Mouse (Mus musculus): ENCODE data around the gene Gm21973. TPM values are rescaled to one million over a fixed set of nuclear protein-coding genes. Genes with fewer than 3 reads are reported as not detected.

The Gm21973 gene
- not detected in 2 replicates for polyA plus RNA-seq (2014; fragmentation: Nextera tagmentation; extraction: Ambion mirVana)

GRCm38 (mm10) chr15:10325080-10325479 lies at the start of gene Gm21973:
Gene Gm21973 (plus strand): TSS chr15:10325380.
- Histone ChIP-seq H3K9ac (replicated peaks; ENCODE audit: low read length) (no peak within 1 kb of the TSS), H3K4me1 (ENCODE audit: control insufficient read depth, insufficient read depth, low read length) (no peaks in the 10 kb centered on the region), H3K36me3 (replicated peaks; ENCODE audit: control insufficient read depth, insufficient read depth, low read depth, low read length) (no peaks in the 10 kb centered on the region), H3K27ac (replicated peaks; ENCODE audit: low read depth, low read length) (no peak within 1 kb of the TSS), H3K4me2 (ENCODE audit: low read depth, low read length) (no peak within 1 kb of the TSS), H3K4me3 (ENCODE audit: low read depth, low read length) (no peak within 1 kb of the TSS), H3K27me3 (ENCODE audit: control insufficient read depth, insufficient read depth, low read length) (no peaks in the 10 kb centered on the region), H3K9me3 (replicated peaks; ENCODE audit: control insufficient read depth, low read length) (no peaks in the 10 kb centered on the region)
- DNase-seq (ENCODE audit: low spot score) (no peak), ATAC-seq (replicated peaks; ENCODE audit: insufficient number of reproducible peaks, low FRiP score, low TSS enrichment, low read depth) (no peak)
- 83% methylated on average over 2 of the region's 2 CpGs for WGBS

GRCm38 (mm10) chr15:10276386-10276785 lies 48.8 kb upstream of the Gm21973 start:
- Histone ChIP-seq H3K4me2 (ENCODE audit: low read depth, low read length) (no peak overlapping the region), H3K27ac (replicated peaks; ENCODE audit: low read depth, low read length) (no peak overlapping the region), H3K9me3 (replicated peaks; ENCODE audit: control insufficient read depth, low read length) (no peaks in the 10 kb centered on the region), H3K36me3 (replicated peaks; ENCODE audit: control insufficient read depth, insufficient read depth, low read depth, low read length) (no peaks in the 10 kb centered on the region), H3K4me1 (ENCODE audit: control insufficient read depth, insufficient read depth, low read length) (no peaks in the 10 kb centered on the region), H3K4me3 (ENCODE audit: low read depth, low read length) (no peak overlapping the region), H3K9ac (replicated peaks; ENCODE audit: low read length) (no peak overlapping the region), H3K27me3 (ENCODE audit: control insufficient read depth, insufficient read depth, low read length) (no peaks in the 10 kb centered on the region)
- DNase-seq (ENCODE audit: low spot score) (no peak), ATAC-seq (replicated peaks; ENCODE audit: insufficient number of reproducible peaks, low FRiP score, low TSS enrichment, low read depth) (no peak)

GRCm38 (mm10) chr15:10277461-10277860 lies 47.7 kb upstream of the Gm21973 start:
- no peak overlapping the region for H3K9ac ChIP-seq (replicated peaks; ENCODE audit: low read length)
- ATAC-seq (replicated peaks; ENCODE audit: insufficient number of reproducible peaks, low FRiP score, low TSS enrichment, low read depth) (no peak), DNase-seq (ENCODE audit: low spot score) (no peak)
- H3K4me3 ChIP-seq (ENCODE audit: low read depth, low read length), result no peak overlapping the region
- no peak overlapping the region for H3K27ac ChIP-seq (replicated peaks; ENCODE audit: low read depth, low read length)
- no peaks in the 10 kb centered on the region for H3K9me3 ChIP-seq (replicated peaks; ENCODE audit: control insufficient read depth, low read length)
- H3K27me3 ChIP-seq (ENCODE audit: control insufficient read depth, insufficient read depth, low read length), result no peaks in the 10 kb centered on the region
- 74% methylated on average over 4 of the region's 4 CpGs for WGBS
- H3K4me1 ChIP-seq (ENCODE audit: control insufficient read depth, insufficient read depth, low read length), result no peaks in the 10 kb centered on the region
- H3K4me2 ChIP-seq (ENCODE audit: low read depth, low read length), result no peak overlapping the region
- no peaks in the 10 kb centered on the region for H3K36me3 ChIP-seq (replicated peaks; ENCODE audit: control insufficient read depth, insufficient read depth, low read depth, low read length)

GRCm38 (mm10) chr15:10281546-10281945 lies 43.6 kb upstream of the Gm21973 start:
- 78% methylated on average over 5 of the region's 5 CpGs for WGBS
- no peak overlapping the region for H3K27ac ChIP-seq (replicated peaks; ENCODE audit: low read depth, low read length)
- no peaks in the 10 kb centered on the region for H3K27me3 ChIP-seq (ENCODE audit: control insufficient read depth, insufficient read depth, low read length)
- no peak for ATAC-seq (replicated peaks; ENCODE audit: insufficient number of reproducible peaks, low FRiP score, low TSS enrichment, low read depth)
- no peak overlapping the region for H3K4me3 ChIP-seq (ENCODE audit: low read depth, low read length)
- no peak overlapping the region for H3K9ac ChIP-seq (replicated peaks; ENCODE audit: low read length)
- H3K4me1 ChIP-seq (ENCODE audit: control insufficient read depth, insufficient read depth, low read length), result no peaks in the 10 kb centered on the region
- no peaks in the 10 kb centered on the region for H3K36me3 ChIP-seq (replicated peaks; ENCODE audit: control insufficient read depth, insufficient read depth, low read depth, low read length)
- DNase-seq (ENCODE audit: low spot score), result no peak
- H3K4me2 ChIP-seq (ENCODE audit: low read depth, low read length), result no peak overlapping the region
- H3K9me3 ChIP-seq (replicated peaks; ENCODE audit: control insufficient read depth, low read length), result no peaks in the 10 kb centered on the region

GRCm38 (mm10) chr15:10283661-10284060 lies 41.5 kb upstream of the Gm21973 start:
- H3K4me3 ChIP-seq (ENCODE audit: low read depth, low read length), result no peak overlapping the region

GRCm38 (mm10) chr15:10296570-10296969 lies 28.6 kb upstream of the Gm21973 start:
- Histone ChIP-seq H3K4me3 (ENCODE audit: low read depth, low read length) (no peak overlapping the region), H3K27ac (replicated peaks; ENCODE audit: low read depth, low read length) (no peak overlapping the region), H3K36me3 (replicated peaks; ENCODE audit: control insufficient read depth, insufficient read depth, low read depth, low read length) (no peaks in the 10 kb centered on the region), H3K9me3 (replicated peaks; ENCODE audit: control insufficient read depth, low read length) (no peaks in the 10 kb centered on the region), H3K27me3 (ENCODE audit: control insufficient read depth, insufficient read depth, low read length) (no peaks in the 10 kb centered on the region), H3K4me2 (ENCODE audit: low read depth, low read length) (no peak overlapping the region), H3K4me1 (ENCODE audit: control insufficient read depth, insufficient read depth, low read length) (no peaks in the 10 kb centered on the region), H3K9ac (replicated peaks; ENCODE audit: low read length) (no peak overlapping the region)
- DNase-seq (ENCODE audit: low spot score) (no peak), ATAC-seq (replicated peaks; ENCODE audit: insufficient number of reproducible peaks, low FRiP score, low TSS enrichment, low read depth) (no peak)
- 84% methylated on average over 1 of the region's 1 CpGs for WGBS

More at GRCm38 (mm10) chr15:10283661-10284060, 41.5 kb upstream of the Gm21973 start:
- no peaks in the 10 kb centered on the region for H3K9me3 ChIP-seq (replicated peaks; ENCODE audit: control insufficient read depth, low read length)
- H3K27ac ChIP-seq (replicated peaks; ENCODE audit: low read depth, low read length), result no peak overlapping the region
- no peak overlapping the region for H3K9ac ChIP-seq (replicated peaks; ENCODE audit: low read length)
- H3K4me2 ChIP-seq (ENCODE audit: low read depth, low read length), result no peak overlapping the region
- no peaks in the 10 kb centered on the region for H3K4me1 ChIP-seq (ENCODE audit: control insufficient read depth, insufficient read depth, low read length)
- ATAC-seq (replicated peaks; ENCODE audit: insufficient number of reproducible peaks, low FRiP score, low TSS enrichment, low read depth), result no peak
- H3K36me3 ChIP-seq (replicated peaks; ENCODE audit: control insufficient read depth, insufficient read depth, low read depth, low read length), result no peaks in the 10 kb centered on the region
- DNase-seq (ENCODE audit: low spot score), result no peak
- H3K27me3 ChIP-seq (ENCODE audit: control insufficient read depth, insufficient read depth, low read length), result no peaks in the 10 kb centered on the region

GRCm38 (mm10) chr15:10298058-10298457 lies 27.1 kb upstream of the Gm21973 start:
- no peak for ATAC-seq (replicated peaks; ENCODE audit: insufficient number of reproducible peaks, low FRiP score, low TSS enrichment, low read depth)

GRCm38 (mm10) chr15:10299467-10299866 lies 25.7 kb upstream of the Gm21973 start:
- no peak overlapping the region for H3K4me2 ChIP-seq (ENCODE audit: low read depth, low read length)
- DNase-seq (ENCODE audit: low spot score) (no peak), ATAC-seq (replicated peaks; ENCODE audit: insufficient number of reproducible peaks, low FRiP score, low TSS enrichment, low read depth) (no peak)
- H3K4me1 ChIP-seq (ENCODE audit: control insufficient read depth, insufficient read depth, low read length), result no peaks in the 10 kb centered on the region
- H3K27me3 ChIP-seq (ENCODE audit: control insufficient read depth, insufficient read depth, low read length), result no peaks in the 10 kb centered on the region
- no peak overlapping the region for H3K27ac ChIP-seq (replicated peaks; ENCODE audit: low read depth, low read length)
- H3K36me3 ChIP-seq (replicated peaks; ENCODE audit: control insufficient read depth, insufficient read depth, low read depth, low read length), result no peaks in the 10 kb centered on the region
- no peak overlapping the region for H3K4me3 ChIP-seq (ENCODE audit: low read depth, low read length)
- H3K9ac ChIP-seq (replicated peaks; ENCODE audit: low read length), result no peak overlapping the region
- WGBS, result 82% methylated on average over 3 of the region's 3 CpGs
- H3K9me3 ChIP-seq (replicated peaks; ENCODE audit: control insufficient read depth, low read length), result no peaks in the 10 kb centered on the region

More at GRCm38 (mm10) chr15:10298058-10298457, 27.1 kb upstream of the Gm21973 start:
- H3K27ac ChIP-seq (replicated peaks; ENCODE audit: low read depth, low read length), result no peak overlapping the region
- no peaks in the 10 kb centered on the region for H3K27me3 ChIP-seq (ENCODE audit: control insufficient read depth, insufficient read depth, low read length)
- no peak for DNase-seq (ENCODE audit: low spot score)
- H3K36me3 ChIP-seq (replicated peaks; ENCODE audit: control insufficient read depth, insufficient read depth, low read depth, low read length), result no peaks in the 10 kb centered on the region
- no peaks in the 10 kb centered on the region for H3K9me3 ChIP-seq (replicated peaks; ENCODE audit: control insufficient read depth, low read length)
- WGBS, result 92% methylated on average over 1 of the region's 1 CpGs
- H3K4me2 ChIP-seq (ENCODE audit: low read depth, low read length), result no peak overlapping the region
- no peak overlapping the region for H3K4me3 ChIP-seq (ENCODE audit: low read depth, low read length)
- no peaks in the 10 kb centered on the region for H3K4me1 ChIP-seq (ENCODE audit: control insufficient read depth, insufficient read depth, low read length)
- H3K9ac ChIP-seq (replicated peaks; ENCODE audit: low read length), result no peak overlapping the region

Data from embryonic facial prominence, embryonic 11.5 days (tissue).